Mouse (Mus musculus) cerebellum, postnatal 36 days (tissue): ENCODE data around the gene Nxpe4.
"Not testable (repeated sequence)": the region's sequence is repeated elsewhere in the genome, so short reads cannot be mapped to it uniquely, and the experiment has no call there.

ENCODE experiments used
- DNase-seq, 2 experiments: peaks; one replicate each; pipeline ENCODE4 v3.0.0; 2021 to 2022; ENCODE audit warnings: mixed read lengths in 2 of 2

Nxpe4 gene

DNA sequence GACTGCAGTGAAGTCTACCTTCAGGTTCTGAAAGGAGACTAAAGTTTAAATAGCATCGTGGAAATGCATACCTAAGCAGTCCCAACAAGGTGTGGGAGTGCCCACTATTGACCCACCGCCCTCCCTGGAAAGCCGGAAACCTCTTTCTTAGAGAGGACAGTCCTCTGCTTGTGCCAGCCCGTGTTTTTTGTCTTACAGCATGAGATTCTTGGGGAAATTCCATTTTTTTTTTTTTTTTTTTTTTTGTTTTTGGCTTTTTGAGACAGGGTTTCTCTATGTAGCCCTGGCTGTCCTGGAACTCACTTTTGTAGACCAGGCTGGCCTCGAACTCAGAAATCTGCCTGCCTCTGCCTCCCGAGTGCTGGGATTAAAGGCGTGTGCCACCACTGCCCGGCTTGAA is 255.5 kb downstream of the Nxpe4 start:
- DNase-seq, result not testable (repeated sequence)

DNA sequence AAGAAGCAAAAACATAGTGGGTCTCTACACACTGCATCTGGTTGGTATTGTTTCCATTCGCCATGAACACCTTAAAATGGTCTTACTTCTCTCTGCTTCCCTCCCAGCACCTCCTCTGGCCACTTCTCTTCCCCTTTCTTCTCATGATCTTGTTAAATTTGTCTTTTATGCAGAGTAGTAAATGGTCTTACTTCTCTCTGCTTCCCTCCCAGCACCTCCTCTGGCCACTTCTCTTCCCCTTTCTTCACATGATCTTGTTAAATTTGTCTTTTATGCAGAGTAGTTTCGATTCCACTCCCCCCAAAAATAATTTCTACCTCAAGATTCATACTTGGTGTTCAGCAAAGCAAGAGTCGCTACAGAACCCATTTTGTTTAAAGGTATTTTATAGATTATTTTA is 256.2 kb downstream of the Nxpe4 start:
- DNase-seq, result no peak

DNA sequence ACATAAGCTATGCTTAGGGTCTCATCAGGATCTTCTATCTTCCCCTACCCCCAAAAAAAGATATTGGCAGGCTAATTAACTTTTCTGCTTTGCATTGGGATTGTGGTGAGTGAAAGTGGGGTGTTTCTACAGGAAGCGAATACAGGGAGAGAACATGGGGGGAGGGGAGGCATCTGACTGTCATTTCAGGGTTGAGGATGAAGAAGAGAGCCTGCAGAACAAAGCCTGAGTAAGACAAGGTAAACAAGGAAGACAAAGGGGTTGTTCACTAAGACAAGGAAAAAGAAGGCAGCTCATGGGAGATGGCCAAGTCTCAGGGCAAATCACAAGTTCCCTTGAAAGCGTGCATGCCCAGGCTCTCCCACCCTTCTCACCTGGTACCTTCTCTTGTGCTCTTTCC is 256.6 kb downstream of the Nxpe4 start:
- no peak for DNase-seq

DNA sequence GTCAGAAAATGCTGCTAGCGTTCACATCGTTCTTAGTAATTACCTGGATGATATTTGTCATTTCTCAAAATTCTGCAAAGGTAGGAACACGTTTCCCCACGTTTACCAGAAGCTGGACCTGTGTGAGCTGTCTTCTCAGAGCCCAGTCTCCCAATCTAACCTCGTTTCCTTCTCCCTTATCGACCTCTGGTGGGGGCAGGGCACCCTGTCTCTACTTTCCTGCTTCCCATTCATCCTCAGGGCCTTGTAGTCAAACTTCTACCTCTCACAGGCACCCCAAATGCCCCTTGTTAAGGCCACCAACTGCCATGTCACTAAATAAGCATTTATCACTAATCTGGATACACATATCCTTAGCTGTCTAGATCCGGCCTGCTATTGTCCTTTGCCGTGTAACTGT is 257.0 kb downstream of the Nxpe4 start:
- no peak for DNase-seq

DNA sequence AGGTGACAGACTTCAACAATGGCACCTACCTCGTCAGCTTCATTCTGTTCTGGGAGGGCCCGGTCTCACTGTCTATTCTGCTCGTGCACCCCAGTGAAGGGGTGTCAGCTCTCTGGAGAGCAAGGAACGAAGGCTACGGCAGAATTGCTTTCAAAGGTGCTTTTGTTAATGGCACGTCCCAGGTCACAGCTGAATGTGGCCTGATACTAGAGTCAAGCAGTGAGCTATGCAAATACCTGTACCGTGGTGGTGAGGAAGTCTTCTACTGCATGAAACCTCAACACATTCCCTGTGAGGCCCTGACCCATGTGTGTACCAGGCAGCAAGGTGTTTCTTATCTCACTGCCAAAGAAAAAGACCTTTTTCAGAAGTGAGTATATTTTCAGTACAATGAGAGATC is 258.6 kb downstream of the Nxpe4 start:
- DNase-seq, result no peak

DNA sequence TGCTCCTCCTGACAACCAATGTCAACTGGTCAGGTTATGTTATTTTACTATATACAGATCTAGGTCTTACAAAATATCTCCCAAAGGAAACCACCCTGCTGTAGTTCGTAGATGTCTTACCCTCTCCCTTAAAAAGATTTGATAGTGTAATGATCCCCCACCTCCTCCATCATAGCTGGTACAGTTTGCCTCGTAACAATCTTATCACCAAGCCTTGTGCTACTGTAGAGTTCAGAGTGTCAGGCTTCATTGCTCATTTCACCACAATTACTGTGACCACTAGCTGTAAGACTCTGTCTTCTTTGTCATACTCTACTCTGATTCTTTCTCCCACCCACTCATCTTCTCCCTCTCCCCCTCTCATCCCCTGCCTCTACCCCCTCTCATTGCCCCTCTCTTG is 259.2 kb downstream of the Nxpe4 start:
- no peak for DNase-seq

DNA sequence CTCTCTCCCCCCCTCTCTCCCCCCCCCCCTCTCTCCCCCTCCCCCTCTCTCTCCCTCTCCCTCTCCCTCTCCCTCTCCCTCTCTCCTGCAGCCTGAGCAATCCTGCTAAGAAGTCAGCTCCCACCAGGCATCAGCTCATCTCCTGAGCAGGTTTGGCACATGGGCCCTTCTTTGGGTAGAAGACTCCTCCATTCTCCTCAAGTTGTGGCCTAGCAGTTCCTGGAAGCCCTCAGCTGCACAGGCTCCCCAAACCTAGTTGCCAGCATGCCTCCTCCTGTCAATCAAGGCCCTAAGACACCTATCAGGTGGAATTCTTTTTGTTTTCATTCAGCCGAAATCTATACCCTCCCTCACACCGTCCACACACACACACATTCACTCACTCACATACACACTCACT is 259.7 kb downstream of the Nxpe4 start:
- DNase-seq, result no peak

DNA sequence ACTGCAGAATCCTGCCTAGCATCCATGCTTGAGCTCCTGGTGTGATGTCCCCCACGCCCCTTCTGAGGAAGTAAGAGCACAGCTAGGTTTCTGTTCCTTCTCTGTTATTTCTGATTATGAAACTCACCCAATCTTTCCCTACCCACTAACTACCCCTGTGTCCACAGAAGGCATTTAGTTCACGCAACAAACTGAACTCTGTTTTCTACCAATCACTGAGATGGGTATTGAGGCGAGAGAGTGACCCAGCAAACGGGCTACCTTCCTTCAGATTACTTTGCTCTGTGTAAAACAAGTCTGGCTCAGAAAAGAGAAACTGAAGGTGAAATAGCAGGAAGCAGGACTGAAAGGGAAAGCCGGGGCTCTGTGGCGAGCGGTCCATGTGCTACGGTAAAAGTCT is 260.6 kb downstream of the Nxpe4 start:
- no peak for DNase-seq

DNA sequence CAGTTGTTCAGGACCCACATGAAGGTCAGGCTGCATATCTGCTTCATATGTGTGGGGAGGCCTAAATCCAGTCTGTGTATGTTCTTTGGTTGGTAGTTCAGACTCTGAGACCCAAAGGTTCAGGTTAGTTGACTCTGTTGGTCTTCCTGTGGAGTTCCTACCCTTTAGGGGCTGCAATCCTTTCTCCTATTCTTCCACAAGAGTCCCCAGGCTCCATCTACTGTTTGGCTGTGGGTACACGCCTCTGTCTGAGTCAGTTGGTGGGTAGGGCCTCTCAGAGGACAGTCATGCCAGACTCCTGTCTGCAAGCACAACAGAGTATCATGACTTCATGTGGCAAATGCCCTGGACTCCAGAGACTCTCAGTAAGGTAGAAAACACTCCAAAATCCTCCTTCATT is 261.4 kb downstream of the Nxpe4 start:
- DNase-seq, result no peak

DNA sequence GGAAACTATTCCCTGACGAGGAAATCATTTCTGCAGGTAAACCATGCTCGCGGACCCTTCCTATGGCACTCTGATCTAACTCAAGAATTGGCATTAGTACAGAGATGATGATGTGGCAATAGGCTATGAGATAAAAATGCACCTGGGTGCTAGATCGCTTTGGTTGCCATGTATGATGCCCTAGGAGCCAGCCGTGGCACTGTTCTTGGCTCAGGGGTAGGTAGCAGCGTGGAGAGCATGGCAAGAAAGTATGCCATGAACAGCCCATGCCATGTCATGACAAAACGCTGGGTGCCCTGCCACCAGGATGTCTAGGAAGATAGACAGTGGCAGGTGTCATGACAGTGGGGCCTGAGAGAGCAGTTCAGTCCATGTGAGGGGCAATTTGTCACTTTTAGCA is 265.4 kb downstream of the Nxpe4 start:
- no peak for DNase-seq

DNA sequence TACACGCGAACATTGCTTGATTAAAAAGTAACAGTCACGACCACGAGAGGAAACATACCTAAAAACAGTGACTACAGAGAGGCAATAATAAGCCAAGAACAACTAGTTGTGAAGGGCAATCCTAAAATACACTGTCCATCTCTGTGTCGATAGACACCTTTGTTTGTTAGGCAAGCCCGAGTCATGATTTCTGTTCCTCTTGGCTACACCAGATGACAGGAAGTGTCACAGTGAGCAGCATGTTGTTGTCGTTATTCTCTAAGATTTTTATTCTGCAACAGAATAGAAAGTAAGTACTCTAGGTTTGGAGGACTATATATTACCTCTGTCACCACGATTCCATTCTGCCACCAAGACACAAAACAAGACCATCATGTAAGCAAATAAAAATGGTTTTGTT is 270.6 kb downstream of the Nxpe4 start:
- DNase-seq, result no peak

DNA sequence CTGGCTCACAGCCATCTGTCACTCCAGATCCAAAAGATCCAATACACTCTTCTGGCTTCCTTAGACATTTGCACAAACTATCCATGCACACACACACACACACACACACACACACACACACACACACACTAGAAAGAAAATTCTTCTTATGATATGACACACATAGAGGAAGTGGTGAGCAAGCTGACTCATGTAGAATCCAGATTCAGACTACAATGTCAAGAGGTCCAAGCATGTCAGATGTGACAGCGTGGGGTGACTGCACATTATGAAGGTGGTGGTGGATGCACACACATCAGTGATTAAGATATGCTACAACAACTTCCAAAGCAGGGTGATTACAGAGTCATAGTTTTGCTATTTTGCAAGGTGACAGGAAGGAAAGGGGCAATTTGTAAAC is 282.1 kb downstream of the Nxpe4 start:
- no peak for DNase-seq

DNA sequence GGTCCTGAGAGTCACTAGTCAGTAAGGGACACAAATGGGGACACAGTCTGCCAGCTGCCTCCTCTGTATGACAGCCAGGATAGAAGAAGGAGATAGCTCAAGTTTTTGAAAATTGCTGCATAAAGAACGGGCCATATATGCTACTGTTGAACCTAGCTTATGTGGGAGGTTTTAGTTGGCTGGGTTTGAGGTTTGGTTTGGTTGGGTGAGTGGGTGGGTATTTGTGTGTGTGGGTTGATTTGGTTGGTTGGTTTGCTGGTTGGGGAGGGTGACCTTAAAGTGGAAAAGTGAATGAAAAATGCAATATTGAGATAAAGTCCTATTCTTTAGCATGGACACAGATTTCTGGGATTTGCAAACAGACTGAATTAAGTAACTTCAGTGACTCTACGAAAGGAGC is 283.0 kb downstream of the Nxpe4 start:
- no peak for DNase-seq

DNA sequence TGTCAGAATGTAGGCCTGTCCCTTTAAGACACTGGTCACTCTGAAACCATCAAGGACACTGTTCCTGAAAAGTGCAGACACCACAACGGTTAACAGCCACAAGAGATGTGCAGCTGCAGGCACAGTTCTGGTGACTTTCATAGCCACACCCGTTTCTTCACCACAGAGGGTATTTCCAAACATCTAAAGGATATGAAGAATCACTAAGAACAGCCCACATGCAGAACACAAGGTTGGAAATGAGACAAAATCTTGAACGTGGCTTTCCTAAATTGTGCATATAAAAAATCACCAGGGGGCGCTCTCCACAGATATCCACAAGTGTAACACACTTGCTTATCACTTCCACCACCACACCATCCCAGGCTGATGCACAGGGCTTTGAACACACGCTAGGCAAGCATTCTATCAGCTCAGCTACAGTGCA is 286.0 kb downstream of the Nxpe4 start:
- DNase-seq, result no peak
